Mouse (Mus musculus) heart, postnatal 14 days (tissue): ENCODE measurements around the gene Zfp78. TPM values are rescaled to one million over a fixed set of nuclear protein-coding genes. Genes with fewer than 3 reads are reported as not detected.
"Not testable (repeated sequence)": the region's sequence is repeated elsewhere in the genome, so short reads cannot be mapped to it uniquely, and the experiment has no call there.

Experiments used
- DNase-seq, 2 experiments: peaks; one replicate each; pipeline ENCODE4 v3.0.0; 2021 to 2022
- intact Hi-C: fragments of 180-260 bp; cut with DNase I; formaldehyde crosslinking; loops from one replicate; pipeline ENCODE4 v1.15.1; 2025
- long read RNA-seq, 2 experiments: library from polyadenylated mRNA; stranded (forward); transcript quantifications; one replicate each; pipeline ENCODE4 v2.0.0; 2021
- total RNA-seq, 2 experiments: library from RNA; stranded (reverse); gene quantifications; 2 replicates each; pipeline ENCODE4 v1.2.3; 2021

Gene Zfp78
- 1 to 10 TPM; 2.2 to 2.4 TPM for total RNA-seq
- long read RNA-seq, experiment 1, partial matches to known transcripts, result 3 of 8 reads
- long read RNA-seq, experiment 1, other reads (novel, unspliced or antisense), result 3 of 8 reads
- long read RNA-seq, experiment 2, partial matches to known transcripts, result 0 of 1 reads
- long read RNA-seq, experiment 2, other reads (novel, unspliced or antisense), result 0 of 1 reads

DNA sequence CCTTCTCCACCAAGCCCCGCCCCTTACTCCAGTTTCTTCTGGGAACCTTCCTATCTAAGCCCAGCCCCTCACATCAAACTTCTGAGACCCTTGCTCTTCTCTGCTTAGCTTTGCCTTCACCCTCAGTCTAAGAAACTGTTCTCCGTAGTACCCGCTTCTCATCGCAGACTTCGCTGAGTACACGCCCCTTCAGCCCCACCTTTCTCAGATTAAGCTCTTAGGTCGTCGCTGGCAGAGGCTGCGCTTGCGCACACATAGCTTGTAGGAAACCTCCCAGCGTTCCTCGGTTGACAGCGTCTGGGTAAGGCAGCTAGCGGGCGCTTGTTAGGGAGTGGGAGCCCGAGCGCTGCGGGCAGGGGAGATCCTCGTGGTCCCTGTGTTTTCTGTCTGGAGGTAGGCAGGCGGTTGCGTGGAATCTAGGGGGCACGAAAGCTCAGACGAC is at the start of gene Zfp78:
TSS of gene Zfp78 (plus strand) at position 234 of the 442 bp plus-strand sequence.
- DNase-seq, result peak in 1 of 2 experiments; percentile 77
- intact Hi-C loops, result loop anchor here (2.0 to 10.0 kb wide), 4 partner anchors 20 to 932 kb away; partner anchors contain the start of genes Gm20715 and Zfp28

DNA sequence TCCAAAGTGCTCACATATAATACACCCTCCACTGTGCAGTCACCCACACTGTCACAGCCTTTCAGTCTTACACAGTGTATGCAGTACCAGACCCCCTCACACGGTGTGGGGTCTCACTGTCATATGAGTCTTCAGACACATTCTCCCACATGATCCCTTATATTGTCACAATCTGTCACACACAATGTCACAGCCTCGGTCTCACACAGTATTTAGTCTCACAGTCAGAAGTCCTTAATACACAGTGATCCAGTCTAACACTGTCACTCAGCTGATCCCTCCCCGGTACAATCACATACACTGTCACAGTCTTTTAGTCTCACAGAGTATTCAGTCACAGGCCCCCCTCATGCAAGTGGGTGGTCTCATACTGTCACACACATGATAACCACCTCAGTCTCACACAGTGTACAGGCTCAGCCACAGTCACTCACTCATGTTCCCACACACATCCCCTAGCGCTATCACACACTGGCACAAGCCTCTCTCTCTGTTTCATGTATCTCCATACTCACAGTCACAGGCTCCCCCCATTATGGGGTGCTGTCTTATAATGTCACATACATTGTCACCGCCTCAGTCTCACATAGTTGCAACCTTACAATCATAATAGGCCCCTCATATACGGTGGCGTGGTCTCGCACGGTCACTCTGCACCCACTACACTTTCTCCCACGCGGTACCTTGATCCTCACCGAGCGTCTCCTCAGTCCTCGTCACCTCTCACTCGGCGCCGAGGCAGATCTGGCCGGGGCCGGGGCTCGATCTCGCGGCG is 32.4 kb upstream of the Zfp78 start:
- no peak for DNase-seq
- intact Hi-C loops, result no loop called here

DNA sequence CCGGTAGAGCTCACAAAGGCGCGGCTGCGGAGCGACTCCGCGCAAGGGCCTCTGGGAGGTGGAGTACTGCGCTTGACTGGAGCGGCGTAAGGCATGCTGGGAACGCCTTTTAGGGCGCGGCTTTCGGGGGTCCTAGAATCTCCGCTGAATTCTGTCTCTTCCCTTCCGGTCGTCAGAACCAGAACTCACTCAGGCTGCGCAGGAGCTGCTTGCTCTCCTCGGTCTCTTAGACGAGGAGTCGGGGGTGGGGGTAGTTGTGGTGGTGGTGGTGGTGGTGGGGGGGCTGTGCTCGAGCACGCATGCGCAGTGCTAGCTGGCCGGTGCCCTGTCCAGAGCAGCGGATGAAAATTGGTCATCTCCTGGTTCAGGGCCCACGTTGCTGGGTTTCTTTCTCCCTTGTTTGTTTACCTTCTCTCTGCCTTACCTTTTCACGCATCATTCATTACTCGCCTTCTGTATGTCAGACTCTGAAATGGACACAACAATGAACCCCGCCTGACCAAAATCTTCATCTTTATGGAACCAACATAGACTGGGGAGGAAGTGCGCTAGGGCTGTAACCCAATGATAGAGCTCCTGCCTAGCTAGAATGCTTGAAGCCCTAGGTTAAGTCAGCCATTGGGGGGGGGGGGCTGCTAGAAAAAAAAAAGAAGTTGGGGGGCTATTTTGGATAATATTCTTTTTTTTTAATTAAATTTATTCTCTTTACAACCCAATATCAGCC is 31.7 kb upstream of the Zfp78 start, which contains the start of gene Zfp583:
TSS of gene Zfp583 (minus strand) at position 53 of the 724 bp plus-strand sequence.
- intact Hi-C loops, result no loop called here
- DNase-seq, result peak; percentile 79 to 83

DNA sequence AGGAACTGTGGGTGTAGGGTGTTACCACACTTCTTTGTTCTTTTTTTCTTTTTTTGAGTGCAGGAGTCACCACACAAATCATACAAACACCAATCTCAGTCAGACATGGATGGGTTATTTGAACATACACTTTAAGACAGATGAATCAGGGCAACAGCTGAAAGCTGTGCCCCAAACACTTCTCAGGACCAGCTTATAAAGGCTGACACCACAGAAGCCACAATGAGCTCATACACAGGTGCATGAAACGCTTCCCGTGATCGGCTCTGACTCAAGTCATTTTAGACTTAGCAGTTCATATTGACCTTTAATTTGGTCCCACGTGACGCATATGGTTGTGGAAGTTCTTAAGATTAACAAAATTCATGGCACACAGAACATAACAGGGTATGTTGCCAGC is 23.2 kb upstream of the Zfp78 start:
- intact Hi-C loops, result no loop called here
- no peak for DNase-seq

DNA sequence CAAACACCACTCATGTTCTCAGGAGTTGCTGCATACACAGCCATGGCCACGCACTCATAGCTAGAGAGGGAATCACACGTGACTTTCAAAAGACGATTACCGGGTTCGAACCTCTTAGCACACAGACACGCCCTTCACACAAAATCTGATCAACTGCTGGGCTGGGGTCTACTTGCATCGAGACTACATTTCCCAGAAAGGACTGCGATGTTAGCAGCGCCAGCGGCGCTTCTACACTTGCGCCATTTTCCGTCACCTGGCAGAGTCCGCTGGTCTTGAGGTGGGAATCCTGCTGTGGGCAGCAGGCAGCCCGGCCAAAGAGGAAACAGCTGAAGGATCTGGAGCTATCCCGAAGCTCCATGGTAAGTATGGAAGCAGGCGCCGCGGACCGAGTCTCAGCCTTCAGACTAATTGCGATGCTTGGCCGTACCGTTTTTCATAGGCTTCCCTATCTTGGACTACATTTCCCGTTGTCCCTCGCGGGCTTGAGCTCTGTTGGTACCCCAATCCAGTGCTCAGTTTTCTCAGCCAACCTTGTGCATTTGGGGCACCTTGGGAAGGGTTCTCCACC is 19.5 kb upstream of the Zfp78 start, which contains the start of gene Gm3854:
TSS of gene Gm3854 (plus strand) at position 259 of the 571 bp plus-strand sequence.
- intact Hi-C loops, result no loop called here
- DNase-seq, result peak; percentile 19 to 47

DNA sequence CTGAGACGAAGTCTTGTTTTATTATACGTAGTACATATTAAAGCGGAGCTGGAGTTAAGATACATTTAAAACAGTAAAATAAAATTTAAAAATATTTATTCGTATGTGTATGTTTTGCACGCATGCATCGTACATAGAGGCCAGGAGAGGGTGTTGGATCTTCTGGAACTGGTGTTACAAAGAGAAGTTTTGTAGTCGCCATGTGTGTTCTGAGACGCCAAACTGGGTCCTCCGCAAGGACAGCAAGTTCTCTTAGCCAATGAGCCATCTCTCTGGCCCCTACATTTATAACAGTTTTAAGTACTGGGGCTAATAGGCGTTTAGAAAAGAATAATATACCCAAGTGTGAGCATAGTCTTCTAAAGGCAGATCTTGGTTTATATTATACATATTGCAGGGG is 19.0 kb upstream of the Zfp78 start:
- DNase-seq, result no peak

DNA sequence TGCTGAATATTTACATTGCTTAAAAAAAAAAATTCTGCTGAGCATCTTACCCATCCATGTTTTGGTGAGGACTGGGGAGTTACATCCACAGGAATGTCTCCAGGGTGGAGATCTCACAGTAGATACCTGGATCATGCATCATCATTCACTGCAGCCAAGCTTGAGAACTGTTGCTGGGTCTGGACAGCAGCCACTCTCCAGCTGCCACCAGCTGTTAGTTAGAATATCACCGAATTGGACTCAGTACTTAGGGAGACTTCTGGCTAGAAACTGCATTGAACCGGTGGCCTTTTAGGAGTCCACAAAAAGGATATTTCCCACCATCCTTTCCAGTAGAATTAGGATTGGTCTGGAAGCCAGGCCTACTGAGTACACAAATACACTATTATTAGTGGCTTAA is 5.0 kb upstream of the Zfp78 start:
- intact Hi-C loops, result loop anchor here (2.0 to 5.0 kb wide), 3 partner anchors 73 to 579 kb away; no protein-coding TSS in a partner anchor
- peak; percentile 57 to 63 for DNase-seq

More for the DNA sequence above, 19.0 kb upstream of the Zfp78 start:
- intact Hi-C loops, result no loop called here

DNA sequence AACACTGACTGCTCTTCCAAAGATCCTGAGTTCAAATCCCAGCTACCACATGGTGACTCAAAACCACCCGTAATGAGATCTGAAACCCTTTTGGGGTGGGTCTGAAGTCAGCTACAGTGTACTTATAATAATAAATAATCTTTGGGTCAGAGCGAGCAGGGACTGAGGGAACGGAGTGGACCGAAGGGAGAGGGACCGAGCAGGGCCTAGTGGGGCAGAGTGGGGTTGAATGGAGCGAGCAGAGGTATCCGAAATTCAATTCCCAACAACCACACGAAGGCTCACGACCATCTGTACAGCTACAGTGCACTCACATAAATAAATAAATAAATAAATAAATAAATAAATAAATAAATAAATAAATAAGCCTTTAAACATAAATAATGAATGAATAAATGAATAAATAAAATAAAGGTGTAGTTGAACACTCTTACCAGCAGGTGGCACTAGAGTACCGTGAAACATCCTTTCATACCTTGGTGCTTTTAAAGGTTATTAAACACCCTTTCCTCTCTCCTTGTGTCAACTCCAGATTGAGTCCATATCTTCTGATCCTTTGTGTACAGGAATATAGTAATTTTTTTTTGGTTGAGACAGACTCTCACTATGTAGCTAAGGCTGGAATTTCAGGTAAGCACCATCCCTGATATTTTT is 4.0 kb upstream of the Zfp78 start:
- DNase-seq, result peak; percentile 10 to 53
- intact Hi-C loops, result loop anchor here (2.0 to 5.0 kb wide), 3 partner anchors 72 to 578 kb away; no protein-coding TSS in a partner anchor

DNA sequence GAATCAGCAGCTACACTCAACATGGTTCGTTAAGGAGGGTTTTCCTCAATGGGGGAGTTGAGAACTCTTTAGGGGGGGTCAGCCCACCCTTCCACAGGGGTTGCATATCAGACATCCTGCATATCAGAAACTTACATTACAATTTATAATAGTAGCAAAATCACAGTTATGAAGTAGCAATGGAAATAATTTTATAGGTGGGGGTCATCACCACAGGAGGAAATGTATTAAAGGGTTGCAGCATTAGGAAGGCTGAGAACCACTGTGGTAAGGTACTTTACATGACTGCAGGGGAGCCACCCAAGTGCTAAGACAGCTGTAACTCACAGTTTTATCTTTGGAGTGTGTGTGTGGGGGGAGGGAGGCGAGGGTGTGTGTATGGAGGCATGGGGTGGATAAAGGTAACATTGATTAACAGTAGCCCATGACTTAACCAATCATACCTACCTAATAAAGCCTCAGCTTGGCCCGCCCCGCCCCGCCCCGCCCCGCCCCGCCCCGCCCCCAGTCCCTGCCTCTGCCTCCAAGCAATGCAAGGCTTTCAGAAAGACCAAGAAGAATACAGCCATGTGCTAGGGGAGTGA is 2.5 kb upstream of the Zfp78 start:
- intact Hi-C loops, result loop anchor here (10.0 kb wide), 2 partner anchors 54 to 934 kb away; partner anchors contain the start of gene Gm20715

DNA sequence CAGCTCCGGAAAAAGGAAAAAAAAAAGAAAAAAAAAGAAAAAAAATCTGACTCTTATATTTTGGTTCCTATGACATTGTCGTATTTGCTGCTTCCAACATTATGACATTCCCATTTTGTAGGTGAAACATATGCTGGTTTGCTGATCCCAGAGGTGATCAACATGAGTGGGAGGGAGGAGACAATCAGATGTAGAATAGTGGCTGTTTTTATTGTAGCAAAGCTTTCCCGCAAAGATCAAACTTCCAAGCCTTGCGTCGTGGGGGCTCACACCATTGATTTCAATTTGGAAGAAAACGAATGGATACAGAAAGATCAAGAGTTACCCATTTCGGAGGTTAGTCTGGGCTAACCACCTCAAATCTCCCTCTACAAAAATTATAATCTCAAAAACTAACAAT is 1.3 kb upstream of the Zfp78 start:
- no peak for DNase-seq
- intact Hi-C loops, result loop anchor here (2.0 to 10.0 kb wide), 4 partner anchors 21 to 933 kb away; partner anchors contain the start of genes Gm20715 and Zfp28

More for the DNA sequence above, 2.5 kb upstream of the Zfp78 start:
- DNase-seq, result no peak

DNA sequence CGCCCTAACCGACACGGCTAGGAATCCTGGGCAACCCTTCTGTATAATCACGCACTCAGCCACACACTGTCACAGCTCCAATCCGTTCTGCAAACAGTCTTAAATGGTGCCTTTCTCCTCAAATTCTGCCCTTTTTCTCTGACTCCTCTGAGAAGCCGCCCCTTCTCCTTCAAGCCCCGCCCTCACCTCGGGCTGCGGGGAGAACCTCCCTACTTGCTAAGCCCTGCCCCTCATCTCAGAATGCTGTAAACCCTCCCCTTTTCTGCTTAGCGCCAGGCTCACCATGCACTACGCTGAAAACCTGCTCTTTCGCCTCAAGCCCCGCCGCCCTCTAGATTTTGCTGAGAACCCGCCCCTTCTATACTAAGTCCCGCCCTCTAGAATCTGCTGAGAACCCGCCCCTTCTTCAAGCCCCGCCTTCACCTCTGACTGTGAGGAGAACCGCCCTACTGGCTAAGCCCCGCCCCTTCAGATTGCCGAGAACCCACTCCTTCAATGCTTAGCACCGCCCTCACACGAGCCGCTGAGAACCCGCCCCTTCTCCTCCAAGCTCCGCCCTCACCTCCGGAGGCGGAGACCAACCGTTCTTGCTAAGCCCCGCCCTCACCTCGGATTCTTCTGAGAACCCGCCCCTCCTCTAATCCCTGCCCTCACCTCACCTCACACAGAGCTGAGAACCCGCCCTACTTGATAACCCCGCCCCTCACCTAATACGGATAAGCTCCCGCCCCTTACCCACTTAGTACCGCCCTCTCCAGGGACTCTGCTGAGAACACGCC is 623 bp upstream of the Zfp78 start:
- peak; percentile 94 to 97 for DNase-seq
- intact Hi-C loops, result loop anchor here (2.0 to 10.0 kb wide), 4 partner anchors 20 to 932 kb away; partner anchors contain the start of genes Gm20715 and Zfp28

DNA sequence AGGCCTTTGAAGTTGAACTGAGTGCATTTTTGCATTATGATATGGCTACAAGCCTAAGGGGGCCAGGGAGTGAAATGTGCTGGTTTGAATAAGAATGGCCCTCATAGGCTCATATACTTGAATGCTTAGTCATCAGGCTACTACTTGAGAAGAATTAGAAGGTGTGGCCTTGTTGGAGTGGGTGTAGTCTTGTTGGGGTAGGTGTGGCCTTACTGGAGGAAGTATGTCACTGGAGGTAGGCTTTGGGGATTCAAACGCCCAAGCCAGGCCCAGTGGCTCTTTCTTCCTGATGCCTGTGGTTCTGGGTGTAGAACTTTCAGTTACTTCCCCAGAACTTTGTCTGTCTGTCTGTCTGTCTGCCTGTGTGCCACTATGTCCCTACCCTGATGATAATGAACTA is 1.7 kb downstream of the Zfp78 start:
- no peak for DNase-seq
- intact Hi-C loops, result loop anchor here (10.0 kb wide), 2 partner anchors 50 to 930 kb away; partner anchors contain the start of gene Gm20715

DNA sequence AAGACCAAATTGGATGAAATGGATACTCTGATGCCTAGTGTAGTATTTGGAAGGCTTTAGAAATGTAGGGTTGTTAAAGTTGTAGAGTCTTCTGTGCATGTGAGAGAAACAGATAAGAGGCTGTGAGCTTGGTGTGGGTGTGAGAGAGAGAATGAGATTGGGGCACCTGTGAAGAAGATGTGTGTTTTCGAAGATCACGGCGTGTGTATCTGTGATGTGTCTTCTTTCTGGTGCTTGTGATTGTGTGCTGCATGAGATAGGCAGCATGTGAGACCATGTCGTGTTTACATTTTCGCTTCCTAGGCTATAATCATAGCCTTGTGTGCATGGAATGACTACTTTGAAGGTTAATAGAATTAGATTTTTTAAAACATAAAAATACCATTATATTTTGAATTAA is 4.1 kb downstream of the Zfp78 start:
- no peak for DNase-seq
- intact Hi-C loops, result loop anchor here (10.0 kb wide), 2 partner anchors 48 to 928 kb away; partner anchors contain the start of gene Gm20715

DNA sequence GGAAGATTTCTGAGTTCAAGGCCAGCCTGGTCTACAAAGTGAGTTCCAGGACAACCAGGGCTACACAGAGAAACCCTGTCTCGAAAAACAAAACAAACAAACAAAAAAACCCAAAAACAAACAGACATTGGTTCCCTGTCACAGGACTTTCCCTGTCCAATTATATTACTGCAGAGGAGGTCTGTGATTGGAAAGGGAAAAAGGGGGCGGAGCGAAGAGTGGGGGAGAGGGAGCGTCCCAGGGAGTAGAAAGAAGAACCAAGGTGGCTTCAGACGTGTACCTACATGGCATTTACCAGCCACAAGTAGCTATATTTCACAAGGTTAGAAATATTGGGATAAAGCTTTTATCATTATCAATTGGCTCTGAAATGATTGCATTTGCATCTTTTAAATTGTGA is 5.1 kb downstream of the Zfp78 start:
- DNase-seq, result not testable (repeated sequence)
- intact Hi-C loops, result loop anchor here (10.0 kb wide), 2 partner anchors 47 to 927 kb away; partner anchors contain the start of gene Gm20715

DNA sequence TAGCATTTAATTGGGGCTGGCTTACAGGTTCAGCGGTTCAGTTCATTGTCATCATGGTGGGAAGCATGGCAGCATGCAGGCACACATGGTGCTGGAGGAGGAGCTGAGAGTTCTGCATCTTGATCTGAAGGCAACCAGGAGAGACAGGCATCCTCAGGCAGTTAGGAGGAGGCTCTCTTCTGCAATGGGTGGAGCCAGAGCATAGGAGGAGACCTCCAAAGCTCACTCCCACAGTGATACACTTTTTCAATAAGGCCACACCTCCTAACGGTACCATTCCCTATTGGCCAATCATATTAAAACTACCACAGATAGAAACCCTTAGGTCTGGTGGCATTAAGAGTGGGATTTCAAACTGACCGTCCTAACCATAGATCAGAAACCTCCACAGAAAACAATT is 6.4 kb downstream of the Zfp78 start:
- no peak for DNase-seq
- intact Hi-C loops, result loop anchor here (10.0 kb wide), 2 partner anchors 45 to 925 kb away; partner anchors contain the start of gene Gm20715

DNA sequence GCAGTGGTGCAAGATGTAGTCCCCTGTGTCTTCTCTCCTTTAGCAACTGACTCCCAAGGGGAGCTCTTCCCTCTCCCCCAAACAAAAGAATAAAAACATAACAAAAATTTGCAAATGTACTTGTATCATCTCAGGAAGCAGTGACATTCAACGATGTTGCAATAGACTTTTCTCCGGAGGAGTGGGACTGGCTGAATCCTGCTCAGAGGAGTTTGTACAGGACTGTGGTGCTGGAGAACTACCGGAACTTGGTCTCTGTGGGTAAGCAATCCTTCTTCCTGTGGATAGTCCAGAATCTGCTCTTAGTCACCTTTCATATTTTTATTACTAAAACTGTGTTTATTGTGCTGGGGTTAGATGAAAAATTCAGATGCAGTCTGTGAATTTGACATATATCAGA is 9.9 kb downstream of the Zfp78 start:
- DNase-seq, result no peak
- intact Hi-C loops, result no loop called here

DNA sequence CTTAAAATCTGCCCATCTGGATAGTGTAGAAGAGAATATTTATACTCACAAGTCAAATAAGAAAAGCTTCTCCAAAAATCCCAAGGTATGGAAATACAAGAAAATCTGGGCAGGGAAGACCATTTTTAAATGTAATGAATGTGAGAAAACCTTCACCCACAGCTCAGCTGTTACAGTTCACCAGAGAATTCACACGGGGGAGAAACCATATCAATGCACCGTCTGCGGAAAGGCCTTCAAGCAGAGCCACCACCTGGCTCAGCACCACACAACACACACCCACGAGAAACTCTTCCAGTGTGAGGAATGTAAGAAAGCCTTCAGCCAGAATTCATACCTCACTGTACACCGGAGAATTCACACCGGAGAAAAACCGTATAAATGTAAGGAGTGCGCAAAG is 15.4 kb downstream of the Zfp78 start:
- no peak for DNase-seq
- intact Hi-C loops, result no loop called here

DNA sequence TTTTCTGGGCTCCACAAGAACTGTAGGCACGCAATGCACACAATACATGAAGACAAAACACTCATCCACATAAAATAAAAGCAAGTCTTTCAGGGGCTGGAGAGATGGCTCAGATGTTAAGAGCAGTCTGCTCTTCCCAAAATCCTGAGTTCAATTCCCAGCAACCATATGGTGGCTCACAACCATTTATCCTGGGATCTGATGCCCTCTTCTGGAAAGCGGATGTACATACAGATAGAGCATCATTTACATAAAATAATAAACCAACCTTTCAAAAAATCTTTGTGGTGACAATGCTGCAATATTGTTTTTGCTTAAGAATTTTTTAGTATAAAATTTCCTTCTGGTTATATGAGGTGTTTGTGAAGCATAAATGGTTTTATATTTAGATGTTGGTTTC is 18.4 kb downstream of the Zfp78 start:
- intact Hi-C loops, result no loop called here
- DNase-seq, result no peak
